Mouse (Mus musculus): ENCODE data around the gene Casp6.

DNA sequence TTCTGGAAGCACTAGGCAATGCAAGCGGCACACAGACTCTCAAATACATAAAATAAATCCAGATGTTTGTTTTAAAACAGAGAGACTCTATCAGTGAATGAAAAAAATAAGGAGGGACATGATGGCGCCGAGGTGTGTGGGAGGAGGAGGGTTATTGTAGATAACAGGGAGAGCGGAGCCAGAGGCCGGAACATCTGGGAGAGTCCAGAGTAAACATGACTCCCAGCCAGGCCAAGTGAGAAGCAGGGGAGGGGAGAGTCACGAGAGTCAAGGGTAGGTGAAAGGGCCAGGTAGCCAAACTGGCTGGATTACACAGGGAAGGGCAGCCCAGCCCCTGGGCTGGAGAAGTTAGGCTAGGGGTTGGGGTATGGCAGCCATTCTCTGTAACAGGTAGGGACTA lies 4.6 kb upstream of the Casp6 start:
- TF ChIP-seq CTCF (IDR thresholded peaks at IDR 0.05; ENCODE audit: low read depth) (no peak), EP300 (IDR thresholded peaks at IDR 0.05; ENCODE audit: low read depth) (no peak)
